Mouse (Mus musculus) kidney, adult 2 months (tissue): ENCODE data around the gene Ptprn2.

Source experiments
- CTCF ChIP-seq: fragments of 200-500 bp; conservative IDR thresholded peaks from 2 replicates; pipeline ENCODE4 v1.5.1; 2011; ENCODE audit warnings: low read depth, mild to moderate bottlenecking, control low read depth, low read length, moderate library complexity, mixed read lengths; ENCODE audit not compliant: insufficient read depth, insufficient read length
- POLR2A ChIP-seq: fragments of 200-500 bp; IDR thresholded peaks from one replicate; pipeline ENCODE4 v1.6.1; 2011; ENCODE audit warnings: low read depth, low read length, control low read depth

- TF ChIP-seq POLR2A, result no peak
- TF ChIP-seq CTCF, result no peak
Observed at GRCm38 (mm10) chr12:117166266-117166665, 680.7 kb downstream of the Ptprn2 start.
